Mouse (Mus musculus) limb, embryonic 12.5 days (tissue): ENCODE measurements around the gene Atp1a2. TPM values are rescaled to one million over a fixed set of nuclear protein-coding genes. Genes with fewer than 3 reads are reported as not detected.

Source experiments
- ATAC-seq: fragments of 200-750 bp; cut with Nextera tagmentation; 2 replicates; pipeline ENCODE4 v1.8.0; 2017; ENCODE audit warnings: low read depth, moderate TSS enrichment; ENCODE audit not compliant: insufficient number of reproducible peaks, insufficient read depth, low FRiP score, low TSS enrichment
- H3K27ac ChIP-seq: fragments of 300-500 bp; sonication (generic); 2 replicates; pipeline ENCODE4 v1.5.1; 2016; ENCODE audit warnings: mild to moderate bottlenecking, moderate library complexity
- H3K27me3 ChIP-seq: fragments of 300-500 bp; sonication (generic); 2 replicates; pipeline ENCODE4 v1.6.1; 2016; ENCODE audit warnings: mild to moderate bottlenecking, moderate library complexity
- H3K36me3 ChIP-seq: fragments of 300-500 bp; sonication (generic); 2 replicates; pipeline ENCODE4 v1.6.1; 2016; ENCODE audit warnings: mild to moderate bottlenecking, moderate library complexity
- H3K4me1 ChIP-seq: fragments of 300-500 bp; sonication (generic); replicated peaks from 2 replicates; pipeline ENCODE4 v1.6.1; 2016
- H3K4me2 ChIP-seq: fragments of 300-500 bp; sonication (generic); 2 replicates; pipeline ENCODE4 v1.6.1; 2016; ENCODE audit warnings: mild to moderate bottlenecking, moderate library complexity
- H3K4me3 ChIP-seq: fragments of 300-500 bp; sonication (generic); replicated peaks from 2 replicates; pipeline ENCODE4 v1.5.1; 2016; ENCODE audit warnings: mild to moderate bottlenecking
- H3K9ac ChIP-seq: fragments of 300-500 bp; sonication (generic); replicated peaks from 2 replicates; pipeline ENCODE4 v1.6.1; 2016; ENCODE audit warnings: mild to moderate bottlenecking, moderate library complexity
- H3K9me3 ChIP-seq: fragments of 300-500 bp; sonication (generic); 2 replicates; pipeline ENCODE4 v1.6.1; 2016; ENCODE audit warnings: mild to moderate bottlenecking, moderate library complexity
- WGBS: fragments of 180-500 bp; shearing (Covaris S2); methylation state at CpG from one replicate; pipeline ENCODE4 v1.1.7; 2016; 5-methylcytosine and 5-hydroxymethylcytosine counted together
- polyA plus RNA-seq: library from polyadenylated mRNA; unstranded; fragments of >200 nt; fragmentation: Nextera tagmentation; extraction: Ambion mirVana; gene quantifications from 2 replicates; pipeline ENCODE4 v1.2.1, GENCODE M21; 2016

Atp1a2 gene
- polyA plus RNA-seq, 1 experiment from 2014 or later, result 5.1 TPM

- Histone ChIP-seq H3K27ac (no peak overlapping the region), H3K9ac (no peak overlapping the region), H3K4me3 (no peak overlapping the region), H3K9me3 (no peaks in the 10 kb centered on the region), H3K4me1 (no peaks in the 10 kb centered on the region), H3K4me2 (no peak overlapping the region), H3K27me3 (no peaks in the 10 kb centered on the region), H3K36me3 (no peaks in the 10 kb centered on the region)
- no peak for ATAC-seq
- WGBS, result 78% methylated on average over 2 of the region's 2 CpGs
Observed at GRCm38 (mm10) chr1:172228209-172228608, 69.7 kb downstream of the Atp1a2 start.

Other genes starting within 250 kb of the Atp1a2 start
- gene Nhlh1, start 240.5 kb downstream of the Atp1a2 start, polyA plus RNA-seq, result 0.14 TPM in 1 of 2 replicates, not detected in the other
- gene Copa, start 215.5 kb downstream of the Atp1a2 start, polyA plus RNA-seq, result 219 and 228 TPM in 2 replicates
- gene Ncstn, start 215.3 kb downstream of the Atp1a2 start, polyA plus RNA-seq, result 86.6 and 96.6 TPM in 2 replicates
- gene Pex19, start 171.3 kb downstream of the Atp1a2 start, polyA plus RNA-seq, result 173 and 177 TPM in 2 replicates
- 179 TPM in 2 replicates for gene Dcaf8, start 150.0 kb downstream of the Atp1a2 start, polyA plus RNA-seq
- gene Pea15a, start 91.3 kb downstream of the Atp1a2 start, polyA plus RNA-seq, result 69.5 and 76.5 TPM in 2 replicates
- 2.9 and 4.1 TPM in 2 replicates for gene Casq1, start 78.2 kb downstream of the Atp1a2 start, polyA plus RNA-seq
- not detected in 2 replicates for gene Atp1a4, start 39.6 kb downstream of the Atp1a2 start, polyA plus RNA-seq
- gene Igsf8, start 36.4 kb downstream of the Atp1a2 start, polyA plus RNA-seq, result 44.1 and 45.9 TPM in 2 replicates
- not detected in 2 replicates for gene Kcnj9, start 31.3 kb upstream of the Atp1a2 start, polyA plus RNA-seq
- gene Kcnj10, start 43.1 kb upstream of the Atp1a2 start, polyA plus RNA-seq, result 0.04 and 0.05 TPM in 2 replicates
- 9.3 and 9.8 TPM in 2 replicates for gene Pigm, start 78.5 kb upstream of the Atp1a2 start, polyA plus RNA-seq
- gene Slamf9, start 177.3 kb upstream of the Atp1a2 start, polyA plus RNA-seq, result 0.21 TPM in 1 of 2 replicates, not detected in the other
- gene Igsf9, start 183.7 kb upstream of the Atp1a2 start, polyA plus RNA-seq, result 69.7 and 70.5 TPM in 2 replicates
- gene Tagln2, start 202.0 kb upstream of the Atp1a2 start, polyA plus RNA-seq, result 66.4 and 74.9 TPM in 2 replicates
- gene Cfap45, start 222.7 kb upstream of the Atp1a2 start, polyA plus RNA-seq, result 1.1 and 1.2 TPM in 2 replicates